Mouse (Mus musculus): ENCODE results near the gene Zic2. TPM values are rescaled to one million over a fixed set of nuclear protein-coding genes. Genes with fewer than 3 reads are reported as not detected.

Zic2 gene
- polyA plus RNA-seq, 1 experiment, result not detected

GRCm38 (mm10) chr14:122479461-122480109 is 4.3 kb downstream of the Zic2 start:
- Histone ChIP-seq H3K27ac (ENCODE audit: control insufficient read depth, insufficient read depth, low read length) (no peak overlapping the region), H3K4me3 (ENCODE audit: control insufficient read depth, insufficient read depth, low read length) (no peak overlapping the region), H3K4me1 (replicated peaks; ENCODE audit: control insufficient read depth, insufficient read depth, low read length) (no peaks in the 10 kb centered on the region), H3K27me3 (ENCODE audit: control insufficient read depth, insufficient read depth, low read length) (peaks cover 45% of the 10 kb centered on the region), H3K36me3 (ENCODE audit: control insufficient read depth, insufficient read depth, low read length) (no peaks in the 10 kb centered on the region)
- no peak for TF ChIP-seq POLR2A (IDR thresholded peaks at IDR 0.05; ENCODE audit: control insufficient read depth, extremely low read depth, insufficient read depth, low read length, poor library complexity)
- WGBS, result 32% methylated on average over 17 of the region's 17 CpGs
- DNase-seq, result no peak

DNA sequence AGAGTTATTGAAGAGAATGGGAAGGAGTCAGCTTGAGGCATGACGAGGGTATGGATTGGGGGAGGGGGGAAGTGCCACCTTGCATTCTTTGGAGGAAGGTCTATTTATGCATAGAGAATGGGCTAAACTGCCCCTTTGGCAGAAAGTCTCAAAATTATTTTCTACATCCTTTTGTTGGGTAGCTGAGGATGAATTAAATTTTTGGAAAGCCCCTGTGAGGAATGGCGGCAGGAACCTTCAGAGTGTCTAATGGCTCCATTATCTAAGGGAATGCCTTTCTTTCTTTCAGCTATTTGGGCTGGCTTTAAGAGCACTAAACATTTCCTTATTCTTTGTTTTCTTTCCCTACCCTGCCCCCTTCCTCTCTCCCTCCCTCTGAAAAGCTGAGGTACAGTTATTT is 5.1 kb downstream of the Zic2 start:
- WGBS, result 27% methylated on average over 2 of the region's 2 CpGs
- DNase-seq, result no peak
- Histone ChIP-seq H3K4me1 (replicated peaks; ENCODE audit: control insufficient read depth, insufficient read depth, low read length) (no peaks in the 10 kb centered on the region), H3K4me3 (ENCODE audit: control insufficient read depth, insufficient read depth, low read length) (no peak overlapping the region), H3K36me3 (ENCODE audit: control insufficient read depth, insufficient read depth, low read length) (no peaks in the 10 kb centered on the region), H3K27me3 (ENCODE audit: control insufficient read depth, insufficient read depth, low read length) (peaks cover 52% of the 10 kb centered on the region), H3K27ac (ENCODE audit: control insufficient read depth, insufficient read depth, low read length) (no peak overlapping the region)
- TF ChIP-seq CTCF (IDR thresholded peaks at IDR 0.05; ENCODE audit: borderline replicate concordance, control insufficient read depth, extremely low read depth, insufficient read depth, low read length, poor library complexity) (no peak), POLR2A (IDR thresholded peaks at IDR 0.05; ENCODE audit: control insufficient read depth, extremely low read depth, insufficient read depth, low read length, poor library complexity) (no peak)

GRCm38 (mm10) chr14:122481181-122481580 is 5.9 kb downstream of the Zic2 start:
- TF ChIP-seq CTCF (IDR thresholded peaks at IDR 0.05; ENCODE audit: borderline replicate concordance, control insufficient read depth, extremely low read depth, insufficient read depth, low read length, poor library complexity), result no peak
- no peak for TF ChIP-seq POLR2A (IDR thresholded peaks at IDR 0.05; ENCODE audit: control insufficient read depth, extremely low read depth, insufficient read depth, low read length, poor library complexity)
- Histone ChIP-seq H3K36me3 (ENCODE audit: control insufficient read depth, insufficient read depth, low read length) (no peaks in the 10 kb centered on the region), H3K4me3 (ENCODE audit: control insufficient read depth, insufficient read depth, low read length) (no peak overlapping the region), H3K27ac (ENCODE audit: control insufficient read depth, insufficient read depth, low read length) (no peak overlapping the region), H3K27me3 (ENCODE audit: control insufficient read depth, insufficient read depth, low read length) (peaks cover 47% of the 10 kb centered on the region), H3K4me1 (replicated peaks; ENCODE audit: control insufficient read depth, insufficient read depth, low read length) (no peaks in the 10 kb centered on the region)
- no peak for DNase-seq
- WGBS, result 16% methylated on average over 15 of the region's 15 CpGs

DNA sequence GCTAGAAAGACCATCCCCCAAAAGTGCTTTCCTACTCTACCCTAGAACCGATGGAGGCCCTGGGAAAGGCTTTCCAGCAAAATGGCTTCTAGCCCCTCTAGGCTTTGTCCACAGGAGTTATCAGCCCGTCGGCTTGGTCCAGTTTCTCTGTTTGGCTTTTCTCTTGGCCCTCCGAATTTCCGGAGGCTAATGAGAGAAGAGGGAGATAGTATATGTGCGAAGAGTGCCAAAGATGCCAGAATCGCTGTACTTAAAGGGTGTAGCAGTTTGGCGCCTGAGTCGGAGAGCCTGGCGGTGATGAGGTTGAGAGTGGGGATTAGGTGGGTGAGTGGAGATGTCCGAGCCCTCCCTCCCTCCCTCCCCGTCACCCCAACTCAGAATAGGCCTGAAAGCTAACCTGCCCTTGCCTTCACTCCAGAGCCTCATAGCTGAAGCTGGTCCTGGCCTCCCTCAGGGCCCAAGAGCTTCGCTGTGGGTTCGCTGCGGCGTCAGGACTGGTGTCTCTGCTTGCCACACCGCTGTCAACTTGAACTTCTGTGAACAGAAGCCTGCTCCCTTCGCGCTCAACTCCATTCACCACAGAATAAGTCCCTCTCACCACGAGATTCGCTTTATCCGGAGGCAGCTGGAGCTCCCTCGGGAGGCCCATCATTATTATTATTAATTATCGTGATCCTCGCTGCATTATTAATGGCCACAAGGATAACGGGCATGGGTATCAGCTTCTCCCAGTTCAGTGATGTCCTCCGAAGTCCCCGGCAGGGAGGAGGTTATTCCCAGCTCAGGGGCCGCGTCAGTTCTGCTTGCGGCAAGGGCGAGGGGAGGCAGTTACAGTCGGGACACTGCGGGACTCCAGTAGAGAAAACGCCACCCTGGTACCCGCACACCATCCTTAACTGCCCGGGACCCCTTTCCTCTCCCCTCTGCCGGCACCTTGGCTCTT is 7.1 kb downstream of the Zic2 start:
- Histone ChIP-seq H3K27me3 (ENCODE audit: control insufficient read depth, insufficient read depth, low read length) (peaks cover 38% of the 10 kb centered on the region), H3K27ac (ENCODE audit: control insufficient read depth, insufficient read depth, low read length) (no peak overlapping the region), H3K4me1 (replicated peaks; ENCODE audit: control insufficient read depth, insufficient read depth, low read length) (no peaks in the 10 kb centered on the region), H3K36me3 (ENCODE audit: control insufficient read depth, insufficient read depth, low read length) (no peaks in the 10 kb centered on the region), H3K4me3 (ENCODE audit: control insufficient read depth, insufficient read depth, low read length) (no peak overlapping the region)
- no peak for DNase-seq
- no peak for TF ChIP-seq POLR2A (IDR thresholded peaks at IDR 0.05; ENCODE audit: control insufficient read depth, extremely low read depth, insufficient read depth, low read length, poor library complexity)
- TF ChIP-seq CTCF (IDR thresholded peaks at IDR 0.05; ENCODE audit: borderline replicate concordance, control insufficient read depth, extremely low read depth, insufficient read depth, low read length, poor library complexity), result no peak
- WGBS, result 9% methylated on average over 38 of the region's 38 CpGs

- Histone ChIP-seq H3K4me3 (ENCODE audit: control insufficient read depth, insufficient read depth, low read length) (no peak overlapping the region), H3K27ac (ENCODE audit: control insufficient read depth, insufficient read depth, low read length) (no peak overlapping the region), H3K4me1 (replicated peaks; ENCODE audit: control insufficient read depth, insufficient read depth, low read length) (no peaks in the 10 kb centered on the region), H3K27me3 (ENCODE audit: control insufficient read depth, insufficient read depth, low read length) (peaks cover 37% of the 10 kb centered on the region), H3K36me3 (ENCODE audit: control insufficient read depth, insufficient read depth, low read length) (no peaks in the 10 kb centered on the region)
- TF ChIP-seq POLR2A (IDR thresholded peaks at IDR 0.05; ENCODE audit: control insufficient read depth, extremely low read depth, insufficient read depth, low read length, poor library complexity) (no peak), CTCF (IDR thresholded peaks at IDR 0.05; ENCODE audit: borderline replicate concordance, control insufficient read depth, extremely low read depth, insufficient read depth, low read length, poor library complexity) (no peak)
- DNase-seq, result no peak
- WGBS, result 12% methylated on average over 5 of the region's 5 CpGs
Observed at GRCm38 (mm10) chr14:122483024-122483385, 7.8 kb downstream of the Zic2 start.

DNA sequence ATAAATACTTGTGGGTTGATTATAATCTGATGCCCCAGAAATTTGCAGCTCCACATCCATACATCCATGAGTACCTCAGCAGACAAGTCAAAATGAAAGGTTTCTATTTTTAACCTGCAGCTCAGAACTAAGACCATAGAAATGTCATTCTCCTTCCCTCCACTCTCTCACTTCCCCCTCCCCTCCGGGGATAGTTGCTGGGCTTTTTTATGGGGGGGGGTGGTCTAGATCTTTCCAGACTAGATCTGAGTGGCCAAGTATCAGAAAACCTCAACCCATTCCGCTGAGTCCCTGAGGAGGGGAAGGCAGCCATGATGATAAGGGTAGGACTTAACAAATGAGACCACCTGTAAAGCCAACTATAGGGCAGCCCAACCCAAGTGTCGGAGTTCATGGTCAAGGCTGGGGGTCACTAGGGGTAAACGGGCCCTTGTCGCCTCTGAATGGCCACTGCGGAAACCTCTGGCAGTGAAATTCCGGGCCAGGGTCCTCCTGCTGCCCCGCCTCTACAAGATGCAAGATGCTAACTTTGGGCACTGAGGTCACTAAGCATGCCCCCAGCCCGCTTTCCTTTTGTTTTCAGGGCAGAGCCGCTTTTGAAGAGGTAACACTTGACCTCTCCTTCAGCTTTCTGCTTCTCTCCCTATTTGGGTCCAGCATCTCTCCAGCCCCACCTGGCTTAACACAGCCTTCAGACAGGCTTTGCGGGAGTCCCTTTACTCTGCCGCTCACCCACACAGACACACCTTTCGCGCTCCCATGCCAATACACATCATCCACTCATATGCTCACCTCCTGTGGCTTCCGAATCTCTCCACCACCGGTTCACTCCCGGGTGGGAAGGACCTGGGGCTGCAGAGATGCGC is 8.6 kb downstream of the Zic2 start:
- H3K4me3 ChIP-seq (ENCODE audit: control insufficient read depth, insufficient read depth, low read length), result no peak overlapping the region
- H3K27ac ChIP-seq (ENCODE audit: control insufficient read depth, insufficient read depth, low read length), result no peak overlapping the region
- no peak for TF ChIP-seq POLR2A (IDR thresholded peaks at IDR 0.05; ENCODE audit: control insufficient read depth, extremely low read depth, insufficient read depth, low read length, poor library complexity)
- no peak for TF ChIP-seq CTCF (IDR thresholded peaks at IDR 0.05; ENCODE audit: borderline replicate concordance, control insufficient read depth, extremely low read depth, insufficient read depth, low read length, poor library complexity)
- no peaks in the 10 kb centered on the region for H3K36me3 ChIP-seq (ENCODE audit: control insufficient read depth, insufficient read depth, low read length)
- H3K4me1 ChIP-seq (replicated peaks; ENCODE audit: control insufficient read depth, insufficient read depth, low read length), result no peaks in the 10 kb centered on the region
- H3K27me3 ChIP-seq (ENCODE audit: control insufficient read depth, insufficient read depth, low read length), result peaks cover 31% of the 10 kb centered on the region
- DNase-seq, result no peak
- 13% methylated on average over 18 of the region's 18 CpGs for WGBS
